Mouse (Mus musculus) frontal cortex, postnatal 10 days (tissue): ENCODE results near the gene Cxcr2.
"Not testable (repeated sequence)": the region's sequence is repeated elsewhere in the genome, so short reads cannot be mapped to it uniquely, and the experiment has no call there.

Source experiments
- DNase-seq, 2 experiments: peaks; one replicate each; pipeline ENCODE4 v3.0.0; 2022; ENCODE audit warnings: low spot score in 2 of 2, mixed read lengths in 1 of 2

Gene Cxcr2

DNA sequence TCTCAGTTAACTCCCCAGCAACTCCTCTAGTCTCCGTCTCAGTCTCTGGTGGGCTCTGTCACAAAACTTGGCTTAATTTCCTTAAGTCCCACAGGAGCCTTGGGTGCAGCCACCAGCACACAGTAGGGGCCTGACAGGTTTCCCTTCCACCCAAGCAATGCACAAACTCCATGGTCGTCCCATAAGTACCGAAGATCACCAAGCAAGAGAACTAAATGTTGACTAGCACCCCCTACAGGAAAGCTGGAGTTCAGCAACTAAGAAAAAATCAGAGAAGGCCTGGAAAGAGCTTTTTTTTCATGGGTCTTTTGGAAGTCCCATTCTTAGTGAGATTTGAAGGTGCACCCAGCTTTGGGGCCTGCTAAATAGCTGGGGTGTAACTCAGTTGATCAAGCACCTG is 14.4 kb upstream of the Cxcr2 start:
- DNase-seq, result no peak

- no peak for DNase-seq
Measured at GRCm38 (mm10) chr1:74141781-74142180, 12.0 kb upstream of the Cxcr2 start.

DNA sequence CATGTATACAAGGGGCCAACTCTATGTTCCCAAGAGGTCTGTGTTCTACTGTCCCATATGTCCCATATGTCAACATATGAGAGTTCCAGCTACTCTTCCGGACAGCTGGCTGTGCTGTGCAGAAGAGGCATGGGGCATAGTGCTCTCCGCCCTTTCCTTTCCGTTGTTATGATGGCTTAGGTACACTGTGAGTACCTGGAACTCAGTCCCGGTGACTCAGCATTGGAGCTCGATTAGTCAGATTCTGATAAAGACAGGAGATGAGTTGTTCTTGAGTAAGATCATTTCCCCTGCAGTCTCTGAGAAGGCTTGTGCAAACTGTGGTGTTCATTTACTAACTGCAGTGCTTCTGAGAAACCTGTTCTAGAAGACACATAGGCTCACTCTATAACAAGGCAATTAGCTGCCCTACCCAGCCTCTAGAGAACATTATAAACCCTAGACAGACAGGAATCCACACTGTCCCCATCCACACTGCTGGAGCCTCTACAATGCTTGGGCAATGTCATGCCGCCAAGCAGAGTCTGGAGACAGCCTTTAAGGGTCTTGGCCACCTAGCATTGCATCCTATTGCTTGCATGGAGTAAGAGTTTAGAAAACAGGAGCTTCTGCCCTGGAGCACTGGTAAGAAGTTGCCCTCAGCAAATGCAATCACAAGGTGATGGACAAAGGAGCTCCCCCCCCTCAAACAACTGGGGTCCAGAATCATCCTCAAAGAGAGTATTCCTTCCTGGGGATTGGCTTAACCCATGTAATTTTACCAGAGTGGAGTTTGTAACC is 4.5 kb upstream of the Cxcr2 start:
- DNase-seq, result no peak

GRCm38 (mm10) chr1:74150101-74150500 is 3.7 kb upstream of the Cxcr2 start:
- no peak for DNase-seq

DNA sequence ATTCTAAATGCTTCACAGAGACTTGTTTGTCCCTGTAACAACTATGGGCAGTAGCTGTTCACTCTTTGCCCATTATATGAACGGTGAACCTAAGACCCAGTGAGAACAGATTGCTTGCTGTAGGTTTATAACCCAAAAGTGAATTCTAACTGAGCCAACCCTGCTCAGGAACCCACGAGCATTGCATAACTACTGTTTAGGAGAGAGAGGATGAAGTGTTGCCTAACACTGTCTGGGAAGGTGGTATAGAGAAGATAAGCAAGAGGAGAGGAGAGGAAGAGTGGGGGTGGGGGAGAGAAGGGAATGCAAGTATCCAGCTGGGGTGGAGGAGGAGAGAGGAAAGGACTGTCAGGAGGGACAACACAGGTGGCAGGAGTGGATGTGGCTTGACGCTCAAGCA is 2.7 kb upstream of the Cxcr2 start:
- DNase-seq, result no peak

GRCm38 (mm10) chr1:74155435-74156012 is 1.7 kb downstream of the Cxcr2 start:
- DNase-seq, result no peak

DNA sequence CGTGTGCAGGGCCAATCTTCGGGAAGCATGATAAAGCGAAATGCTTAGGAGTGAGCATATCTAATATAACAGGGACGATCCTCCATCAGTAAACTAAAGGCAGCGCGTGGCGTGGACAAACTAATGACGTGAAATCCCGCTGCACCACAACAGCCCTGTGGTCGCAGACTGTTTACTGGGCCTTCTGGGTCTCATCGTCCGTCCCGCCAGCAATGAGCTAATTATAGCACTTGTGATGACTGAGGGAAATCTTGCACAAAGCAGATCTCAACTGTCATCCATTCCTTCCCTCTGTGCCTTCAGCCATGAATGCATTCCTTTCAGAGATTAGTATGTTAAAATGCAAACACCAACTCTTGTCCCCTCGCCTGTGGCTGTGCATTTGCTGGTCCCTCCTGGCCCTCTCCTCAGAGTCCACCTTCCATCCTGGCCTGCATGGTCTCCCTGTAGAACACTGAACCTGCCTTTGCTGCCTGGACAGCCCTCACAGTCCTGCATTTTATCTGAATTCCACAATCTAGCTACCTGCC is 2.7 kb downstream of the Cxcr2 start:
- DNase-seq, result no peak

DNA sequence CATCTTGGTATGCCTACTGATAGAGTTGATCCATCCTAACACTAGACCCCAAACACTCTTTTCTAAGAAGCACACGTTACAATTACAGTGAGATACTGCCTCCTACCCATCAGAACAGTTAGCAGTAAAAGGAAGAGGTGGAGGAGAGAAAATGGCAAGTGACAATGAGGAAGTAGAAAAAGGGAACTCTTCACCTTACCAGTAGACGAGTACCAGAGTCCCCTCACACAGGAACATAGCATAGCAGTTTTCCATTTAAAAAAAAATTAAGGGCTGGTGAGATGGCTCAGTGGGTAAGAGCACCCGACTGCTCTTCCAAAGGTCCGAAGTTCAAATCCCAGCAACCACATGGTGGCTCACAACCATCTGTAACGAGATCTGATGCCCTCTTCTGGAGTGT is 5.8 kb downstream of the Cxcr2 start:
- not testable (repeated sequence) for DNase-seq

- DNase-seq, result no peak
Measured at GRCm38 (mm10) chr1:74160036-74160435, 6.2 kb downstream of the Cxcr2 start.

- DNase-seq, result no peak
Measured at GRCm38 (mm10) chr1:74167136-74167535, 13.3 kb downstream of the Cxcr2 start.

- no peak for DNase-seq
Measured at GRCm38 (mm10) chr1:74169721-74170120, 15.9 kb downstream of the Cxcr2 start.

- DNase-seq, result no peak
Measured at GRCm38 (mm10) chr1:74172722-74173121, 18.9 kb downstream of the Cxcr2 start.

DNA sequence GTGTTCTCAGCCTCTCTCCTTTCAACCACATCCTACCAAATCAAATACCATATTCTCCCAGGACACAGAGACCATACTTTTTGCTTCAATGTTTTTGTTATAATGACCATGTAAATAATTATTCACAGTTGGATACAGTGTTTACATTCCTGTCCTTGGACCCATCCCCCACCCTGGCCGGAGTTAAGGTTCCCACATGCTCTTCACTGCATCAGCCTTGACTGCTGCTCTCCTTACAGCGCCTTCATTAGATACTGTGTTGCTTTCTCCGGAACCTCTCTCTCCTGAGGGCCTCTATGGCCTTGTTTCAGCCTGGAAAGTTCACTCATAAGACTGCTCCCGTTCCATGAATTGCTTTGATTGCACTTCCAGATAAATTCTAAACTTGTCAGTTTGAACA is 21.9 kb downstream of the Cxcr2 start:
- no peak for DNase-seq

DNA sequence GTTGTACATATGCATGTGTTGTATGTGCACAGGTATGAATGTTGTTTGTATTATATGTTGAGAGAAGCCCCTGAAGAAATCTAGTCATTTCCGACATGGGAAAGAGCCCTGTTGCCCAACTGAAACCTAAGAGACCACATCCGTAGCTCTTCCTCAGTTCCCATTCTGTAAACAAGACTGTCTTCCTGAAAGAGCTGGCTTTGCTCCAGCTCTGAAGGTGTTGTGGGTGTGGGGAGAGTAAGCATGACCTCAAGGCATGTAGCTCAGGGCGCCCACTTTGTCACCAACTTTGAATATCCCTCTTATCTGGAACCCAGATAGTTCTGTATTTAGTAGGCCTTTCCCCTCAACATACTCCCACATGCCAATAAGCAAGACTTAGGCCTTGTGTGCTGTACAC is 24.8 kb downstream of the Cxcr2 start:
- DNase-seq, result no peak

- DNase-seq, result no peak
Measured at GRCm38 (mm10) chr1:74179624-74180408, 26.0 kb downstream of the Cxcr2 start.

- no peak for DNase-seq
Measured at GRCm38 (mm10) chr1:74181462-74181861, 27.7 kb downstream of the Cxcr2 start.

- DNase-seq, result no peak
Measured at GRCm38 (mm10) chr1:74183006-74183405, 29.2 kb downstream of the Cxcr2 start.

- DNase-seq, result no peak
Measured at GRCm38 (mm10) chr1:74190471-74190870, 36.7 kb downstream of the Cxcr2 start.

GRCm38 (mm10) chr1:74192711-74193110 is 38.9 kb downstream of the Cxcr2 start:
- DNase-seq, result no peak

DNA sequence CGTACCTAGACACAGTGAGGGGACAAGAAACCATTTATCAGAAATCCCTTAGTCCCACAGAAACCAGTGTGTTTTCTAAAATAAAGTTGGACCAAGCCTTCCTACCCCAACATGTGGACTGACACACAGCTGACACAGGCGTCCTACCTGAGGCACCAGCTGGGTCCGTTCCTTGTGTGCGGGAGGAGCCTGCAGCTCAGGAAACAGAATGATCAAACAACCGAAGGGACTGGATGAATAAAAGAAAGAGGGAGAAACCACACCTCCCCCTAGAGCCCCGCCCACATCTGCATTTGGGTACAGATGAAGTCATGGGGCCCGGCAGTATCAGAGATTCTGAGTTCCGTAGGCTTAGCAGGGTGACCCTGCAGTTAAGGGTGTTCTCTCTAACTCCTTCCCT is 40.7 kb downstream of the Cxcr2 start, which contains the start of gene Cxcr1:
Gene Cxcr1 (minus strand): TSS at position 187 of the 400 bp plus-strand sequence.
- DNase-seq, result no peak

GRCm38 (mm10) chr1:74195961-74196360 is 42.2 kb downstream of the Cxcr2 start:
- no peak for DNase-seq

DNA sequence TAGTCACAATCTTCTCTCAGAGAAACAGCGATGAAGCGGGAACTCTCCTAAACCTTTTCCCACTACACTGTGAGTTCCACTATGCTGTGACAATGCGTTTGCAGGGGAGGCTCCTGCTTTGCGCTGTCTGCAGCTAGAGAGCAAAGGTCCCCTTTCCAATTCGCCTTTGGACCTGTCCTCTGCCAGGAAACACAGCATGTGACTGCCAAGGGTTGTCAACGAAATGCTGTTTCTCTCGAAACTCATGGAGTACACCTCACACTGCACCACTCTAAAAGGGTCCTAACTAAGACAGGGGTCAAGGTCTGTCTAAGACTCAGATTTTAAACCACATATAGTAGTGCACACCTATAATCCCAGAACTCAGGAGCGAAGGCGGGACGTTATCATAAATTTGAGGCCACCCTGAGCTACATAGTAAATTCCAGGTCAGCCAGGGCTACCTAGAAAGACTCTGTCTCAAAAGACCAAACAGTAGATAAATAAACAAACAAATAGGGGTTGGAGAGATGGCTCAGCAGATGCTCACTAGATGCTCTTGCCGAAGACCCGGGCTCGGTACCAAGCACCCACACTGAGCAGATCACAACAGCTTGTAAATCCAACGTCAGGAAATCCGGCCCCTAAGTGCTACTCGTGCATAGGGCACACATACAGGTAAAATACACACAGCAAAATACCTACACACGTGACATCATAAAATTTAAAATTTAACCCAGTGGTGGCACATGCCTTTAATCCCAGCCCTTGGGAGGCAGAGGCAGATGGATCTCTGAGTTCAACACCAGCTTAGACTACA is 43.0 kb downstream of the Cxcr2 start:
- no peak for DNase-seq
